Mouse (Mus musculus) liver, embryonic 14.5 days (tissue): ENCODE results near the gene Tlr6.

Experiments
- CTCF ChIP-seq: IDR thresholded peaks from 2 replicates; pipeline ENCODE4 v1.5.1; 2016; ENCODE audit warnings: antibody characterized with exemption, low read depth, control low read depth
- EP300 ChIP-seq: IDR thresholded peaks from 2 replicates; pipeline ENCODE4 v1.6.1; 2016; ENCODE audit warnings: antibody characterized with exemption, low read depth

GRCm38 (mm10) chr5:64958991-64959842, 680 bp downstream of the Tlr6 start:
- TF ChIP-seq CTCF: no peak
- TF ChIP-seq EP300: no peak
